Mouse (Mus musculus) E14TG2a.4 (cell line): ENCODE data around the gene Cadm1.

Source experiments
- CTCF ChIP-seq: conservative IDR thresholded peaks from 2 replicates; pipeline ENCODE4 v1.5.1; 2014; ENCODE audit warnings: low read length
- NANOG ChIP-seq: IDR thresholded peaks from 2 replicates; pipeline ENCODE4 v1.6.1; 2014; ENCODE audit warnings: borderline replicate concordance, low read length, mixed read lengths
- POU5F1 ChIP-seq: IDR thresholded peaks from 2 replicates; pipeline ENCODE4 v1.6.1; 2014; ENCODE audit warnings: low read length, borderline replicate concordance

- TF ChIP-seq CTCF, result no peak
- no peak for TF ChIP-seq NANOG
- TF ChIP-seq POU5F1, result no peak
Measured at GRCm38 (mm10) chr9:47589832-47590231, 59.9 kb downstream of the Cadm1 start.
